Mouse (Mus musculus): ENCODE measurements around the gene Ccdc33. TPM values are rescaled to one million over a fixed set of nuclear protein-coding genes. Genes with fewer than 3 reads are reported as not detected.

The Ccdc33 gene
- polyA plus RNA-seq, 2 experiments = not detected

- H3K9ac ChIP-seq (replicated peaks) = no peak overlapping the region
- 5% methylated on average over 23 of the region's 23 CpGs for WGBS (ENCODE audit: insufficient replicate concordance)
- no peak for ATAC-seq (ENCODE audit: insufficient read depth)
- no peak overlapping the region for H3K4me3 ChIP-seq (ENCODE audit: insufficient read depth in 1 of 2, low read depth in 2 of 2, low read length in 2 of 2)
- H3K4me2 ChIP-seq (ENCODE audit: low read depth) = no peak overlapping the region
- 0 out of 4 replicates have a peak, but pooled peaks cover 0 to 2% of the 10 kb centered on the region in 2 experiments for H3K4me1 ChIP-seq (replicated peaks; ENCODE audit: control insufficient read depth in 2 of 2, insufficient read depth in 2 of 2, low read length in 1 of 2)
- H3K36me3 ChIP-seq (replicated peaks; ENCODE audit: control insufficient read depth, insufficient read depth, low read depth) = no peaks in the 10 kb centered on the region
- no peak overlapping the region for H3K27ac ChIP-seq
- H3K27me3 ChIP-seq (ENCODE audit: control insufficient read depth, insufficient read depth, low read length) = no peaks in the 10 kb centered on the region
- no peaks in the 10 kb centered on the region for H3K9me3 ChIP-seq (ENCODE audit: control insufficient read depth, low read length)
- TF ChIP-seq CTCF (IDR thresholded peaks at IDR 0.05; ENCODE audit: low read depth) (no peak), EP300 (IDR thresholded peaks at IDR 0.05; ENCODE audit: low read depth) (no peak)
- no peak for DNase-seq (ENCODE audit: low read depth in 3 of 3, low spot score in 3 of 3)
These were observed 57.7 kb downstream of the Ccdc33 start for GRCm38 (mm10) chr9:58060677-58061667.

GRCm38 (mm10) chr9:58059920-58060319 lies 58.7 kb downstream of the Ccdc33 start:
- no peaks in the 10 kb centered on the region for H3K36me3 ChIP-seq (replicated peaks; ENCODE audit: control insufficient read depth, insufficient read depth, low read depth)
- H3K9me3 ChIP-seq (ENCODE audit: control insufficient read depth, low read length) = no peaks in the 10 kb centered on the region
- H3K27me3 ChIP-seq (ENCODE audit: control insufficient read depth, insufficient read depth, low read length) = no peaks in the 10 kb centered on the region
- H3K4me2 ChIP-seq (ENCODE audit: low read depth) = no peak overlapping the region
- H3K4me3 ChIP-seq (ENCODE audit: insufficient read depth in 1 of 2, low read depth in 2 of 2, low read length in 2 of 2) = no peak overlapping the region
- 0 out of 4 replicates have a peak, but pooled peaks cover 0 to 2% of the 10 kb centered on the region in 2 experiments for H3K4me1 ChIP-seq (replicated peaks; ENCODE audit: control insufficient read depth in 2 of 2, insufficient read depth in 2 of 2, low read length in 1 of 2)
- H3K9ac ChIP-seq (replicated peaks) = no peak overlapping the region
- WGBS (ENCODE audit: insufficient replicate concordance) = 18% methylated on average over 1 of the region's 1 CpGs
- DNase-seq (ENCODE audit: low read depth in 3 of 3, low spot score in 3 of 3) (no peak), ATAC-seq (ENCODE audit: insufficient read depth) (no peak)
- no peak overlapping the region for H3K27ac ChIP-seq
- no peak for TF ChIP-seq CTCF (IDR thresholded peaks at IDR 0.05; ENCODE audit: low read depth)
- no peak for TF ChIP-seq EP300 (IDR thresholded peaks at IDR 0.05; ENCODE audit: low read depth)

GRCm38 (mm10) chr9:58055666-58056065 lies 63.0 kb downstream of the Ccdc33 start:
- H3K9ac ChIP-seq (replicated peaks) = no peak overlapping the region
- no peaks in the 10 kb centered on the region for H3K9me3 ChIP-seq (ENCODE audit: control insufficient read depth, low read length)
- no peak for DNase-seq (ENCODE audit: low read depth in 3 of 3, low spot score in 3 of 3)
- no peaks in the 10 kb centered on the region for H3K27me3 ChIP-seq (ENCODE audit: control insufficient read depth, insufficient read depth, low read length)
- 58% methylated on average over 5 of the region's 5 CpGs for WGBS (ENCODE audit: insufficient replicate concordance)
- ATAC-seq (ENCODE audit: insufficient read depth) = no peak
- no peak overlapping the region for H3K4me2 ChIP-seq (ENCODE audit: low read depth)
- H3K27ac ChIP-seq = no peak overlapping the region
- H3K4me1 ChIP-seq (replicated peaks; ENCODE audit: control insufficient read depth in 2 of 2, insufficient read depth in 2 of 2, low read length in 1 of 2) = no peaks in the 10 kb centered on the region
- TF ChIP-seq CTCF (IDR thresholded peaks at IDR 0.05; ENCODE audit: low read depth) = no peak
- TF ChIP-seq EP300 (IDR thresholded peaks at IDR 0.05; ENCODE audit: low read depth) = no peak
- no peaks in the 10 kb centered on the region for H3K36me3 ChIP-seq (replicated peaks; ENCODE audit: control insufficient read depth, insufficient read depth, low read depth)
- H3K4me3 ChIP-seq (ENCODE audit: insufficient read depth in 1 of 2, low read depth in 2 of 2, low read length in 2 of 2) = no peak overlapping the region

- no peak overlapping the region for H3K9ac ChIP-seq (replicated peaks)
- H3K27ac ChIP-seq = no peak overlapping the region
- no peak overlapping the region for H3K4me3 ChIP-seq (ENCODE audit: insufficient read depth in 1 of 2, low read depth in 2 of 2, low read length in 2 of 2)
- 65% methylated on average over 1 of the region's 1 CpGs for WGBS (ENCODE audit: insufficient replicate concordance)
- TF ChIP-seq EP300 (IDR thresholded peaks at IDR 0.05; ENCODE audit: low read depth) = no peak
- DNase-seq (ENCODE audit: low read depth in 3 of 3, low spot score in 3 of 3) (no peak), ATAC-seq (ENCODE audit: insufficient read depth) (no peak)
- H3K27me3 ChIP-seq (ENCODE audit: control insufficient read depth, insufficient read depth, low read length) = no peaks in the 10 kb centered on the region
- no peaks in the 10 kb centered on the region for H3K4me1 ChIP-seq (replicated peaks; ENCODE audit: control insufficient read depth in 2 of 2, insufficient read depth in 2 of 2, low read length in 1 of 2)
- no peaks in the 10 kb centered on the region for H3K9me3 ChIP-seq (ENCODE audit: control insufficient read depth, low read length)
- H3K36me3 ChIP-seq (replicated peaks; ENCODE audit: control insufficient read depth, insufficient read depth, low read depth) = no peaks in the 10 kb centered on the region
- no peak overlapping the region for H3K4me2 ChIP-seq (ENCODE audit: low read depth)
These were observed 64.6 kb downstream of the Ccdc33 start for GRCm38 (mm10) chr9:58054032-58054431.

GRCm38 (mm10) chr9:58053544-58053943 lies 65.1 kb downstream of the Ccdc33 start:
- no peaks in the 10 kb centered on the region for H3K27me3 ChIP-seq (ENCODE audit: control insufficient read depth, insufficient read depth, low read length)
- no peak overlapping the region for H3K4me2 ChIP-seq (ENCODE audit: low read depth)
- no peaks in the 10 kb centered on the region for H3K36me3 ChIP-seq (replicated peaks; ENCODE audit: control insufficient read depth, insufficient read depth, low read depth)
- H3K27ac ChIP-seq = no peak overlapping the region
- H3K4me3 ChIP-seq (ENCODE audit: insufficient read depth in 1 of 2, low read depth in 2 of 2, low read length in 2 of 2) = no peak overlapping the region
- no peaks in the 10 kb centered on the region for H3K4me1 ChIP-seq (replicated peaks; ENCODE audit: control insufficient read depth in 2 of 2, insufficient read depth in 2 of 2, low read length in 1 of 2)
- WGBS (ENCODE audit: insufficient replicate concordance) = 34% methylated on average over 3 of the region's 3 CpGs
- no peak for TF ChIP-seq CTCF (IDR thresholded peaks at IDR 0.05; ENCODE audit: low read depth)
- TF ChIP-seq EP300 (IDR thresholded peaks at IDR 0.05; ENCODE audit: low read depth) = no peak
- no peak for DNase-seq (ENCODE audit: low read depth in 3 of 3, low spot score in 3 of 3)
- no peaks in the 10 kb centered on the region for H3K9me3 ChIP-seq (ENCODE audit: control insufficient read depth, low read length)
- H3K9ac ChIP-seq (replicated peaks) = no peak overlapping the region
- no peak for ATAC-seq (ENCODE audit: insufficient read depth)

All from liver, embryonic 14.5 days (tissue).